Comparison of ENCODE assay signal across 8 mouse cellular contexts in the genomic region with DNA sequence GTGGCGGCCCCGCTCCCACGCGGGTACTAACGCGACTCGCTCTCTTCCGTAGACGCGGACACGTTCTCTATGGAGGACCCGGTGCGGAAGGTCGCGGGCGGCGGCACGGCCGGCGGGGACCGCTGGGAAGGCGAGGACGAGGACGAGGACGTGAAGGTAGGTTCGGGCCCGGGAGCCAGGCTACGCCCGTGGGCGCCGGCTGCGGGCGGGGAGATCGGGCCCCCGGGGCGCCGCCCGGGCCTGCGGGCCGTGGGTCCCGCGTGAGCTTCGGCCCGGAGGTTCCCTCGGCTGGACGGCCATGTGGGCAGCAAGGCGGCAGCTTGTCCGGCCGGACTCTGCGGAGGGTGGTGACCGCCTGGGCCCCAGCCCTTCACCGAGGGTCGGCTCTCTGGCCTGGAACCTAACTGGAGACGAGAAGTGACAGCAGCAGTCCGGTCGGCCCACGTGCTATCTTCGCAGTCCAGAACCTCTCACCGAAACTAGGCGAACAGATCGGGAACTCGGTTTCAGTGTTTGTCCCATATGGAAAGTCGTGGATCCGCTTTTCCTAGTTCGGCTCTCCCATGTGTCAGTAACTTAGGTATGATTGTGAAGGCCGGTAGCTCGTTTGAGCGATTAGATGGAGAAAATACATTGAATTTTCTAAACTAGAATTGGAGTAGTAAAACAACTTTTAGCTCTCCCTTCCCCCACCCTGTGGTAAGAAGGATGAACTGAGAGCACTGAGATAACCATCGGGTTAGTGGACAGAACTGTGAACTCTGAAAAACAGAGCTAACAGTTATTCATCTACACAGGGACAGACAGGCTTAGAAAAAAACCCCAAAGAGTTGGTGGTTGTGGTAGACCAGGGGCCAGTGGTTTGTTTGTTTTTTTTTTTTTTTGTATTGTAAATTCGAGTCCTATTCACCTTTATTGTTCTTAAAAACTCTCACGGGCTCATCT. TPM values are rescaled to one million over a fixed set of nuclear protein-coding genes. Genes with fewer than 3 reads are reported as not detected.
A peak's percentile ranks its signal among the peaks of the same experiment; 100 is the strongest.
DNase-seq lines count a peak whose midpoint lies in the region; ATAC-seq and TF ChIP-seq lines count a peak whose summit lies in the region.

No protein-coding gene starts in this region.

- no peaks in the 10 kb centered on the region for H3K27me3 ChIP-seq in midbrain, embryonic 15.5 days (replicated peaks)
- H3K27me3 ChIP-seq in testis, adult 2 months (ENCODE audit: control insufficient read depth, insufficient read depth, low read length): no peaks in the 10 kb centered on the region

- no peak for TF ChIP-seq CTCF in testis, adult 2 months (IDR thresholded peaks at IDR 0.05; ENCODE audit: control insufficient read depth, insufficient read depth, insufficient replicate concordance, low read depth, low read length)

- peak; percentile 35 for DNase-seq in left cerebral cortex, adult 11 months (ENCODE audit: low spot score)
- no peak for DNase-seq in left cerebral cortex, adult 8-10 months (ENCODE audit: low spot score in 2 of 2)
- peak; percentile 41 for DNase-seq in brain, adult 2 months (ENCODE audit: low read depth, low spot score)
- DNase-seq in frontal cortex, postnatal 14 days (ENCODE audit: low spot score in 2 of 2): peak; percentile 32 to 36
- DNase-seq in induced T-regulatory cell, adult 2 months (ENCODE audit: low read depth): peak; percentile 68
- peak; percentile 52 for DNase-seq in liver

- H3K27ac ChIP-seq in midbrain, embryonic 15.5 days: peak overlapping the region; percentile 84
- peak overlapping the region; percentile 91 for H3K27ac ChIP-seq in testis, adult 2 months (ENCODE audit: control insufficient read depth, insufficient read depth, low read depth, low read length)

- peaks cover 17% of the 10 kb centered on the region for H3K4me1 ChIP-seq in midbrain, embryonic 15.5 days
- H3K4me1 ChIP-seq in testis, adult 2 months (ENCODE audit: control insufficient read depth, insufficient read depth, low read length): no peaks in the 10 kb centered on the region; the same call in 1 of the 2 replicates

- peak overlapping the region; percentile 72 for H3K9ac ChIP-seq in midbrain, embryonic 15.5 days

- WGBS in midbrain, embryonic 15.5 days: 1% methylated on average over 71 of the region's 71 CpGs

- H3K4me3 ChIP-seq in midbrain, embryonic 15.5 days: peak overlapping the region; percentile 70
- peak overlapping the region; percentile 99 for H3K4me3 ChIP-seq in testis, adult 2 months (ENCODE audit: control insufficient read depth, low read depth, low read length)

- H3K4me2 ChIP-seq in midbrain, embryonic 15.5 days: peak overlapping the region; percentile 68

- peak; percentile 25; the same call in 1 of the 2 replicates for TF ChIP-seq POLR2A in testis, adult 2 months (IDR thresholded peaks at IDR 0.05; ENCODE audit: control insufficient read depth, low read depth, low read length)

- no peaks in the 10 kb centered on the region for H3K36me3 ChIP-seq in midbrain, embryonic 15.5 days (replicated peaks)
- H3K36me3 ChIP-seq in testis, adult 2 months (ENCODE audit: control insufficient read depth, insufficient read depth, low read length): no peaks in the 10 kb centered on the region; the same call in 1 of the 2 replicates

- peak; percentile 78 for ATAC-seq in midbrain, embryonic 15.5 days (replicated peaks)

- no peaks in the 10 kb centered on the region for H3K9me3 ChIP-seq in midbrain, embryonic 15.5 days

RNA-seq across cellular contexts. Expression of gene Eif3j1, which starts 0.7 kb away (rescaled TPM):
- total RNA-seq in left cerebral cortex, adult 8-10 months (2022): 10 to 100 TPM; 19.5 to 22.6 (median 19.9) TPM
- polyA plus RNA-seq in midbrain, embryonic 15.5 days (2015; fragmentation: Nextera tagmentation; extraction: Ambion mirVana): 11.2 and 11.7 TPM in 2 replicates
- 8.9 and 9.4 TPM in 2 replicates for polyA plus RNA-seq in testis, adult 2 months (2012; rRNA removed)

Comparison
In these comparisons a context has a peak if more than half of its experiments do, and no peak if none do; other contexts are left out.
1. DNase-seq: peak in left cerebral cortex, adult 11 months (single experiment), brain, adult 2 months (single experiment), frontal cortex, postnatal 14 days (2 of 2), induced T-regulatory cell, adult 2 months (single experiment) and liver (single experiment); none in left cerebral cortex, adult 8-10 months (0 of 2).